Mouse (Mus musculus) heart, adult 10 weeks (tissue): Measurements from ENCODE around the gene Mdn1. TPM values are rescaled to one million over a fixed set of nuclear protein-coding genes. Genes with fewer than 3 reads are reported as not detected.

Experiments used
- polyA plus RNA-seq: library from polyadenylated mRNA; stranded (reverse); fragments of 350-450 nt; fragmentation: Illumina TruSeq; extraction: RNeasy Lipid Tissue Mini Kit (QIAGEN cat#74804); gene quantifications from one replicate; pipeline ENCODE4 v1.2.3, GENCODE M21; 2014; ENCODE audit warnings: low read depth, low replicate concordance

Mdn1 gene
- 6.3 TPM for polyA plus RNA-seq

GRCm38 (mm10) chr4:32656918-32657662, at the start of gene Mdn1:
Mdn1 (plus strand) TSS chr4:32657119.

GRCm38 (mm10) chr4:32615034-32615881, 41.7 kb upstream of the Mdn1 start, which contains the start of gene Casp8ap2:
Casp8ap2 (plus strand) TSS chr4:32615451.

GRCm38 (mm10) chr4:32799966-32800576, 143.2 kb downstream of the Mdn1 start, which contains the start of gene Lyrm2:
Lyrm2 (plus strand) TSS chr4:32800253.

Other genes with a start within 250 kb of the Mdn1 start
- not detected for gene Gja10, start 54.4 kb upstream of the Mdn1 start, polyA plus RNA-seq
- gene Casp8ap2, start 41.7 kb upstream of the Mdn1 start, polyA plus RNA-seq, result 3.3 TPM
- gene Lyrm2, start 143.1 kb downstream of the Mdn1 start, polyA plus RNA-seq, result 75.7 TPM